Mouse (Mus musculus) MEL (cell line): ENCODE results near the gene Cyp4f13. TPM values are rescaled to one million over a fixed set of nuclear protein-coding genes. Genes with fewer than 3 reads are reported as not detected.

Source experiments
- DNase-seq: peaks from one replicate; pipeline ENCODE4 v3.0.0; 2011; ENCODE audit warnings: low read depth, low spot score
- H3K27ac ChIP-seq: 2 replicates; pipeline ENCODE4 v1.5.1; 2012; ENCODE audit warnings: low read depth, mild to moderate bottlenecking, control low read depth, low read length, moderate library complexity; ENCODE audit not compliant: control insufficient read depth
- H3K27me3 ChIP-seq, 2 experiments: fragments of 150-350 bp in 1 of 2; sonication (generic) in 1 of 2; 2 replicates each; pipeline ENCODE4 v1.6.1; 2012; ENCODE audit warnings: low read length in 2 of 2, mild to moderate bottlenecking in 2 of 2, improper control_type of control experiment in 1 of 2, moderate library complexity in 1 of 2; ENCODE audit not compliant: insufficient read depth in 2 of 2, control insufficient read depth in 1 of 2
- H3K36me3 ChIP-seq, 2 experiments: 2 replicates each; pipeline ENCODE4 v1.6.1; 2012 to 2014; ENCODE audit warnings: low read length in 2 of 2, improper control_type of control experiment in 1 of 2, inconsistent platforms in 1 of 2, mild to moderate bottlenecking in 1 of 2; ENCODE audit not compliant: insufficient read depth in 2 of 2, control insufficient read depth in 1 of 2
- H3K4me1 ChIP-seq, 2 experiments: fragments of 150-350 bp in 1 of 2; sonication (generic) in 1 of 2; 2 replicates each; pipeline ENCODE4 v1.6.1; 2012; ENCODE audit warnings: low read length in 2 of 2, improper control_type of control experiment in 1 of 2, mild to moderate bottlenecking in 1 of 2; ENCODE audit not compliant: insufficient read depth in 2 of 2, control insufficient read depth in 1 of 2
- H3K4me3 ChIP-seq, 2 experiments: fragments of 150-350 bp in 1 of 2; sonication (generic) in 1 of 2; 2 replicates each; pipeline ENCODE4 v1.5.1; 2012; ENCODE audit warnings: low read depth in 2 of 2, low read length in 2 of 2, mild to moderate bottlenecking in 2 of 2, moderate library complexity in 2 of 2, control low read depth in 1 of 2, improper control_type of control experiment in 1 of 2; ENCODE audit not compliant: control insufficient read depth in 1 of 2, insufficient read depth in 1 of 2
- H3K79me2 ChIP-seq: 2 replicates; pipeline ENCODE4 v1.6.1; 2012; ENCODE audit warnings: mild to moderate bottlenecking, low read length, moderate library complexity; ENCODE audit not compliant: control insufficient read depth, poor library complexity, insufficient read depth
- H3K9ac ChIP-seq: 2 replicates; pipeline ENCODE4 v1.6.1; 2012; ENCODE audit warnings: low read depth, mild to moderate bottlenecking, control low read depth, low read length, moderate library complexity; ENCODE audit not compliant: control insufficient read depth, poor library complexity, severe bottlenecking
- H3K9me3 ChIP-seq: fragments of 150-350 bp; sonication (generic); replicated peaks from 2 replicates; pipeline ENCODE4 v1.6.1; 2012; ENCODE audit warnings: mild to moderate bottlenecking, low read length, improper control_type of control experiment, moderate library complexity; ENCODE audit not compliant: insufficient read depth
- E2F4 ChIP-seq: IDR thresholded peaks from 2 replicates; pipeline ENCODE4 v1.6.1; 2011; ENCODE audit warnings: low read depth, low read length, improper control_type of control experiment, borderline replicate concordance
- ELF1 ChIP-seq: IDR thresholded peaks from 2 replicates; pipeline ENCODE4 v1.6.1; 2014; ENCODE audit warnings: low read depth, mild to moderate bottlenecking, inconsistent platforms, low read length, improper control_type of control experiment, moderate library complexity
- MAFK ChIP-seq: IDR thresholded peaks from 2 replicates; pipeline ENCODE4 v1.6.1; 2011; ENCODE audit warnings: low read depth, mild to moderate bottlenecking, low read length, improper control_type of control experiment, borderline replicate concordance
- MAZ ChIP-seq: IDR thresholded peaks from 2 replicates; pipeline ENCODE4 v1.6.1; 2012; ENCODE audit warnings: low read depth, mild to moderate bottlenecking, inconsistent platforms, low read length, improper control_type of control experiment
- MXI1 ChIP-seq: IDR thresholded peaks from 2 replicates; pipeline ENCODE4 v1.6.1; 2011; ENCODE audit warnings: mild to moderate bottlenecking, low read depth, low read length, improper control_type of control experiment
- MYB ChIP-seq: IDR thresholded peaks from 2 replicates; pipeline ENCODE4 v1.6.1; 2011; ENCODE audit warnings: mild to moderate bottlenecking, low read depth, low read length, improper control_type of control experiment
- MYC ChIP-seq: IDR thresholded peaks from 2 replicates; pipeline ENCODE4 v1.6.1; 2011; ENCODE audit warnings: low read depth, mild to moderate bottlenecking, low read length, improper control_type of control experiment, moderate library complexity
- POLR2A ChIP-seq, 2 experiments: IDR thresholded peaks; 2 replicates each; pipeline ENCODE4 v1.6.1; 2011 to 2012; ENCODE audit warnings: low read length in 2 of 2, mild to moderate bottlenecking in 2 of 2, control low read depth in 1 of 2, improper control_type of control experiment in 1 of 2, low read depth in 1 of 2, moderate library complexity in 1 of 2; ENCODE audit not compliant: control insufficient read depth in 1 of 2, insufficient read depth in 1 of 2, poor library complexity in 1 of 2
- POLR2AphosphoS2 ChIP-seq: IDR thresholded peaks from 2 replicates; pipeline ENCODE4 v1.6.1; 2011; ENCODE audit warnings: low read length, improper control_type of control experiment
- RAD21 ChIP-seq: IDR thresholded peaks from 2 replicates; pipeline ENCODE4 v1.6.1; 2011; ENCODE audit warnings: mild to moderate bottlenecking, low read depth, low read length, improper control_type of control experiment
- RCOR1 ChIP-seq: IDR thresholded peaks from 2 replicates; pipeline ENCODE4 v1.6.1; 2012; ENCODE audit warnings: low read depth, mild to moderate bottlenecking, inconsistent platforms, low read length, improper control_type of control experiment
- SIN3A ChIP-seq: IDR thresholded peaks from 2 replicates; pipeline ENCODE4 v1.6.1; 2012; ENCODE audit warnings: low read length, improper control_type of control experiment, inconsistent platforms
- SMC3 ChIP-seq: IDR thresholded peaks from 2 replicates; pipeline ENCODE4 v1.6.1; 2011; ENCODE audit warnings: low read depth, low read length, improper control_type of control experiment
- TAL1 ChIP-seq: IDR thresholded peaks from 2 replicates; pipeline ENCODE4 v1.6.1; 2012; ENCODE audit warnings: mild to moderate bottlenecking, inconsistent platforms, low read length, moderate library complexity, mixed read lengths
- TBP ChIP-seq: IDR thresholded peaks from 2 replicates; pipeline ENCODE4 v1.8.0; 2011; ENCODE audit warnings: low read depth, low read length, improper control_type of control experiment
- TCF12 ChIP-seq: IDR thresholded peaks from 2 replicates; pipeline ENCODE4 v1.6.1; 2014; ENCODE audit warnings: low read depth, mild to moderate bottlenecking, inconsistent platforms, low read length, improper control_type of control experiment, moderate library complexity
- UBTF ChIP-seq: IDR thresholded peaks from 2 replicates; pipeline ENCODE4 v1.6.1; 2012; ENCODE audit warnings: low read depth, mild to moderate bottlenecking, inconsistent platforms, low read length, improper control_type of control experiment, moderate library complexity, borderline replicate concordance; ENCODE audit not compliant: insufficient read depth
- USF2 ChIP-seq, 2 experiments: IDR thresholded peaks; 2 replicates each; pipeline ENCODE4 v1.6.1; 2011 to 2012; ENCODE audit warnings: improper control_type of control experiment in 2 of 2, low read length in 2 of 2, borderline replicate concordance in 1 of 2, inconsistent platforms in 1 of 2, low read depth in 1 of 2, mild to moderate bottlenecking in 1 of 2; ENCODE audit not compliant: insufficient read depth in 1 of 2
- ZKSCAN1 ChIP-seq: IDR thresholded peaks from 2 replicates; pipeline ENCODE4 v1.6.1; 2012; ENCODE audit warnings: low read depth, mild to moderate bottlenecking, inconsistent platforms, low read length, improper control_type of control experiment, moderate library complexity
- ZMIZ1 ChIP-seq: IDR thresholded peaks from 2 replicates; pipeline ENCODE4 v1.6.1; 2012; ENCODE audit warnings: low read depth, mild to moderate bottlenecking, inconsistent platforms, low read length, improper control_type of control experiment, moderate library complexity
- polyA plus RNA-seq, 2 experiments: library from polyadenylated mRNA; stranded (reverse) in 1 of 2; unstranded in 1 of 2; fragments of >175 nt in 1 of 2; fragments of >200 nt in 1 of 2; gene quantifications; 2 replicates each; pipeline versions ENCODE4 v1.2.1 to v1.2.4; 2012; ENCODE audit warnings: low replicate concordance in 2 of 2, low read depth in 1 of 2; ENCODE audit not compliant: insufficient read length in 2 of 2, insufficient read depth in 1 of 2, missing spikeins in 1 of 2
- total RNA-seq: library from RNA; depleted of rRNA; stranded (reverse); fragments of 300-350 nt; gene quantifications from 2 replicates; pipeline ENCODE4 v1.2.3, GENCODE M21; 2012

The Cyp4f13 gene
- total and polyA plus RNA-seq, 3 experiments: 9.7 to 19.3 TPM; not detected in 1

DNA sequence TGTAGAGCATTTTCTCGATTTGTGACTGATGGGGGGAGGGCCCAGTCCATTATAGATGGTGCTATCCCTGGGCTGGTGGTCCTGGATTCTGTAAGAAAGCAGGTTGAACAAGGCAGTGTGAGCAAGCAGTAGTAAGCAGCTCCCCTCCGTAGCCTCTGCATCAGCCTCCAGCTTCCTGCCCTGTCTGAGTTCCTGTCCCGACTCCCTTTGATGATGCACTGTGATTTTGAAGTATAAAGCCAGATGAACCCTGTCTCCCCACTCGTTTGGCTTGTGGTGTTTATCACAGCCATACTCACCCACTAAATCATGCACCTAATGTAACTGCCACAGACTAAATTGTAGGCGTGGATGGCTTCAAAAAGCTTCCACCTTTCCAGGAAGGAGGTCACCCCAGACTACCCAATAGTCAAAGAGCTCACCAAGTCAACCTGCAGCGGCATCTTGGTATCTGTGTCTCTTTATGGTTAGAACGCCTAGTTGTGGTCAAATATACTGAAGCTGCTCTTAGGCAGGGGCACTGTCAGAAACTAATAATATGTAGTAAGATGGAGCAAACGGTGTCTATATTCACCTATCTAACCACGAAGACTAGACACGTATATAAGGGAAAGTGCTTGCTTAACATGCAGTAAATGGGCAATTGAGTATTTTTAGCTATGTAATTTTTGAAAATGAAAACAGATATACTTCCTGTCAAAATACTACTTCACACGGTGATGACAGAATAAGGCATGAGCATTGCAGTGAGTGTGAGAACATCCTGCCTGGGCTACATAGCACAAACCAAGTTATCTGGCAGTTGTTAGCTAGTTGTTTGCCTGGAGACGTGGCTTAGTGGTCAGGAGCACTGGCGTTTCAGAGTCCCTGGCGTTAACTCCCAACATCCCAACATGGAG lies 66.6 kb downstream of the Cyp4f13 start:
- Histone ChIP-seq H3K36me3 (no peaks in the 10 kb centered on the region), H3K4me1 (no peaks in the 10 kb centered on the region), H3K9me3 (no peaks in the 10 kb centered on the region), H3K27ac (no peak overlapping the region), H3K4me3 (no peak overlapping the region), H3K9ac (no peak overlapping the region), H3K27me3 (peaks cover 0 to 3% of the 10 kb centered on the region in 2 experiments; a peak in 3 of 4 replicates), H3K79me2 (no peaks in the 10 kb centered on the region)
- TF ChIP-seq TAL1 (no peak), RCOR1 (no peak), SMC3 (no peak), ZKSCAN1 (no peak), POLR2A (IDR thresholded peaks at IDR 0.05; ENCODE audit: control insufficient read depth in 1 of 2, insufficient read depth in 1 of 2, low read depth in 1 of 2, low read length in 2 of 2, poor library complexity in 1 of 2) (no peak), USF2 (IDR thresholded peaks at IDR 0.05; ENCODE audit: borderline replicate concordance in 1 of 2, insufficient read depth in 1 of 2, low read depth in 1 of 2, low read length in 2 of 2) (no peak), POLR2AphosphoS2 (no peak), SIN3A (no peak), MYB (no peak), MAZ (no peak), ELF1 (no peak)
- DNase-seq: no peak

DNA sequence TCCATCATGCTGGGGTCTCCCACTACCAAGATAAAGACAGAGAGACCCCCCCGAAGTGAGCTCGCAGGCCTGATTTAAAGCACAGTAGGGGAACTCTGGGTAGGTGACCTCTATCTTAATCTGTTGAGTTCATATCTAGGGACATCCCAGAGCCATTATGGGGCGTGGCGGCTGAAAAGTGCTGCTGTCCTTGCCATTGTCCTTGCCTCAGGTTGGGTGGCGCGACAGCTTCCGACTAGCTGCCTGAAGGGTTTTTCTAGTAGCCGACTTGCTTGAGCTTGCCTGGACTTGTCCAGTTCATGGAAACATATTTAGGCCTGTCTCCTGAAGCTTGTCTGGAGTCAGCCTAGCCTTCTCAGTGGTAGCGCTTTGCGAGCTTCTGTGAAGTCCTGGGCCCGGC lies 68.4 kb downstream of the Cyp4f13 start:
- H3K4me1 ChIP-seq: no peaks in the 10 kb centered on the region
- DNase-seq: no peak
- H3K4me3 ChIP-seq: no peak overlapping the region
- TF ChIP-seq MYC (no peak), SMC3 (no peak), POLR2AphosphoS2 (no peak), MAZ (no peak), TCF12 (no peak), RAD21 (no peak), UBTF (no peak), MXI1 (no peak), ZMIZ1 (no peak), ZKSCAN1 (no peak), E2F4 (no peak), TBP (no peak), USF2 (IDR thresholded peaks at IDR 0.05; ENCODE audit: borderline replicate concordance in 1 of 2, insufficient read depth in 1 of 2, low read depth in 1 of 2, low read length in 2 of 2) (no peak), MAFK (no peak), ELF1 (no peak)
- TF ChIP-seq, all 39 proteins: peak for 0
- H3K9ac ChIP-seq: no peak overlapping the region
- no peaks in the 10 kb centered on the region for H3K79me2 ChIP-seq
- H3K36me3 ChIP-seq: no peaks in the 10 kb centered on the region
- no peaks in the 10 kb centered on the region for H3K9me3 ChIP-seq
- no peak overlapping the region for H3K27ac ChIP-seq
- peaks cover 0 to 3% of the 10 kb centered on the region in 2 experiments; a peak in 2 of 4 replicates for H3K27me3 ChIP-seq
